Mouse (Mus musculus): Measurements from ENCODE around the gene Prm2. TPM values are rescaled to one million over a fixed set of nuclear protein-coding genes. Genes with fewer than 3 reads are reported as not detected.

Prm2 gene
- not detected in 2 replicates for polyA plus RNA-seq (2012; rRNA removed)

GRCm38 (mm10) chr16:10796034-10796433, at the start of gene Prm2:
Prm2 (minus strand) TSS chr16:10796134.

GRCm38 (mm10) chr16:10834911-10835587, 39.1 kb upstream of the Prm2 start, which contains the start of gene Rmi2:
Rmi2 (plus strand) TSS chr16:10835059.

GRCm38 (mm10) chr16:10812865-10813371, 17.0 kb upstream of the Prm2 start, which contains the start of gene Gm11172:
Gm11172 (plus strand) TSS chr16:10812915.

GRCm38 (mm10) chr16:10805789-10806527, 10.0 kb upstream of the Prm2 start, which contains the start of gene Prm1:
Prm1 (minus strand) TSS chr16:10805839.

GRCm38 (mm10) chr16:10790702-10791101, 5.2 kb downstream of the Prm2 start, which contains the start of gene Prm3:
Prm3 (minus strand) TSS chr16:10790914.

GRCm38 (mm10) chr16:10788271-10788670, 7.7 kb downstream of the Prm2 start, which contains the start of gene Tnp2:
Tnp2 (minus strand) TSS chr16:10788660.

GRCm38 (mm10) chr16:10785371-10786231, 10.3 kb downstream of the Prm2 start, which contains the start of gene Socs1:
Socs1 (minus strand) TSS chr16:10785536.

Other genes starting within 250 kb of the Prm2 start
- gene Socs1, start 10.6 kb downstream of the Prm2 start, polyA plus RNA-seq (2012; rRNA removed): 1.7 and 2.2 TPM in 2 replicates
- gene Tnp2, start 7.5 kb downstream of the Prm2 start, polyA plus RNA-seq (2012; rRNA removed): not detected in 2 replicates
- gene Prm3, start 5.2 kb downstream of the Prm2 start, polyA plus RNA-seq (2012; rRNA removed): not detected in 2 replicates
- not detected in 2 replicates for gene Prm1, start 9.7 kb upstream of the Prm2 start, polyA plus RNA-seq (2012; rRNA removed)
- gene Gm11172, start 16.8 kb upstream of the Prm2 start, polyA plus RNA-seq (2012; rRNA removed): not detected in 2 replicates
- gene Rmi2, start 38.9 kb upstream of the Prm2 start, polyA plus RNA-seq (2012; rRNA removed): 1.0 and 1.2 TPM in 2 replicates